13 mouse cellular contexts compared by ENCODE assay signal in the genomic region with DNA sequence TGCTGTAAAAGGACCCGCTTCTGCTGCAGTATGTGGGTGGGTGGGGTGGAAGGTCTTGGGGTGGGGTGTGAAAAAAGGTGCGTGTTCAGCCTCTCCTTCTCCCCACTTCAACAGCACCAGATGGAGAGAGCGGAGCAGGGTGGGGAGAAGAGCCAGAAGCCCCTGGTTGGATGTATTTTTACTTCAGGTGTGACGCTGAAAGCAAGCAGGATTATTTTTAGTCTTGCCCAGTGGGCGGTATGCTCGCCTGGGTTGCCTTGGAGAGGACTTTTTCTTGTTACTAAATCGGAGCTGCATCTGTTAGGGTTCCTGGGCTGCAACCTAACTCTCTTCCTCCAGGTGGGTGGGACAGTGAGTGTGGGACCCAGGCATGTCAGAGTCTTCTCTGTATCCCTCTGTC.
DNase-seq lines count a peak whose midpoint lies in the region; ATAC-seq and TF ChIP-seq lines count a peak whose summit lies in the region.
"Had no signal": no experiment of that assay in that cellular context is flagged by ENCODE, and none has a peak within 500 bp of the region (broad histone marks: within the 10 kb centered on the region; RNA-seq: fewer than 3 reads in every experiment).

No protein-coding gene starts in this region.

- ATAC-seq in heart, embryonic 14.5 days (ENCODE audit: insufficient number of reproducible peaks, insufficient read depth, low FRiP score, low read depth): no peak
- ATAC-seq in frontal cortex, adult (ENCODE audit: low TSS enrichment): peak; percentile 72
- no peak for ATAC-seq in CD4-positive, CD25-positive, alpha-beta regulatory T cell, adult 4 months
- ATAC-seq: activated CD4-positive, CD25-positive, alpha-beta regulatory T cell, adult 4 months; liver, embryonic 12.5 days had no signal

- no peaks in the 10 kb centered on the region for H3K27me3 ChIP-seq in heart, embryonic 14.5 days (ENCODE audit: control insufficient read depth, insufficient read depth, low read length)
- no peaks in the 10 kb centered on the region for H3K27me3 ChIP-seq in cerebellum, adult 2 months (ENCODE audit: control insufficient read depth, insufficient read depth, low read length)

- peak overlapping the region in 1 of 2 experiments; percentile 40; a peak in 1 of 4 replicates for H3K27ac ChIP-seq in heart, embryonic 14.5 days (replicated peaks in 1 of 2; ENCODE audit: control insufficient read depth in 1 of 2, insufficient read depth in 1 of 2, low read depth in 2 of 2, low read length in 2 of 2)
- peak overlapping the region; percentile 20 for H3K27ac ChIP-seq in cerebellum, adult 2 months (ENCODE audit: insufficient read depth, low read length)
- H3K27ac ChIP-seq: liver, embryonic 12.5 days had no signal

- no peak overlapping the region for H3K4me3 ChIP-seq in heart, embryonic 14.5 days (ENCODE audit: control insufficient read depth in 1 of 2, insufficient read depth in 1 of 2, low read depth in 1 of 2, low read length in 2 of 2)
- H3K4me3 ChIP-seq in cerebellum, adult 2 months (replicated peaks; ENCODE audit: insufficient read depth, low read depth, low read length): no peak overlapping the region
- H3K4me3 ChIP-seq: liver, embryonic 12.5 days; megakaryocyte, embryonic 14.5 days had no signal

- no peak for DNase-seq in heart, postnatal 10 days
- peak; percentile 73 to 86 for DNase-seq in cerebellum, adult 2 months
- peak; percentile 85 for DNase-seq in left cerebral cortex, postnatal 36 days (ENCODE audit: low spot score in 2 of 2)
- DNase-seq in yolk sac, embryonic 10.5 days (ENCODE audit: low spot score): no peak
- DNase-seq in retina, postnatal 1 day: no peak
- DNase-seq: gastrocnemius, postnatal 25 days; kidney, adult 18-20 months had no signal

- no peaks in the 10 kb centered on the region for H3K36me3 ChIP-seq in heart, embryonic 14.5 days (ENCODE audit: control insufficient read depth, insufficient read depth, low read length)
- H3K36me3 ChIP-seq: liver, embryonic 12.5 days had no signal

- no peak for TF ChIP-seq CTCF in cerebellum, adult 2 months (IDR thresholded peaks at IDR 0.05; ENCODE audit: borderline replicate concordance, insufficient read depth, low read depth, low read length)

- peaks cover 4 to 10% of the 10 kb centered on the region in 2 experiments for H3K4me1 ChIP-seq in heart, embryonic 14.5 days (ENCODE audit: control insufficient read depth in 2 of 2, insufficient read depth in 2 of 2, low read length in 2 of 2)
- H3K4me1 ChIP-seq in cerebellum, adult 2 months (ENCODE audit: control insufficient read depth, insufficient read depth, low read length): peaks cover 31% of the 10 kb centered on the region
- H3K4me1 ChIP-seq: liver, embryonic 12.5 days; megakaryocyte, embryonic 14.5 days had no signal

- peak overlapping the region; percentile 29 for H3K4me2 ChIP-seq in heart, embryonic 14.5 days (ENCODE audit: low read length)
- H3K4me2 ChIP-seq: liver, embryonic 12.5 days had no signal

- WGBS in heart, embryonic 14.5 days: 31% methylated on average over 7 of the region's 7 CpGs
- WGBS in cerebellum, adult 2 months: 11% methylated on average over 7 of the region's 7 CpGs

- H3K9me3 ChIP-seq in heart, embryonic 14.5 days (ENCODE audit: control insufficient read depth, low read length): no peaks in the 10 kb centered on the region
- H3K9me3 ChIP-seq: liver, embryonic 12.5 days; megakaryocyte, embryonic 14.5 days had no signal

- intact Hi-C loops in heart, postnatal 10 days (cut with DNase I): no loop called here
- intact Hi-C loops in left cerebral cortex, postnatal 36 days (cut with DNase I): no loop called here

- no peak for TF ChIP-seq POLR2A in cerebellum, adult 2 months (IDR thresholded peaks at IDR 0.05; ENCODE audit: borderline replicate concordance, insufficient read depth, low read length)

- H3K9ac ChIP-seq in heart, embryonic 14.5 days (ENCODE audit: low read length): no peak overlapping the region
- H3K9ac ChIP-seq: liver, embryonic 12.5 days had no signal

Comparison
In these comparisons a context has a peak if more than half of its experiments do, and no peak if none do; other contexts are left out.
1. DNase-seq: peak in cerebellum, adult 2 months (2 of 2) and left cerebral cortex, postnatal 36 days (2 of 2); none in heart, postnatal 10 days (0 of 2), yolk sac, embryonic 10.5 days (single experiment) and retina, postnatal 1 day (single experiment).